Mouse (Mus musculus) ES-E14 (cell line): ENCODE measurements around the gene Olfr319.

Experiments
- CHD2 ChIP-seq: IDR thresholded peaks from 2 replicates; pipeline ENCODE4 v1.6.1; 2014; ENCODE audit warnings: mild to moderate bottlenecking, low read depth, low read length, inconsistent platforms
- ZC3H11A ChIP-seq: IDR thresholded peaks from 2 replicates; pipeline ENCODE4 v1.6.1; 2012; ENCODE audit warnings: low read depth, mild to moderate bottlenecking, inconsistent platforms, low read length, borderline replicate concordance

GRCm38 (mm10) chr11:58723914-58724313, 25.0 kb downstream of the Olfr319 start, which contains the start of gene Olfr318:
- TF ChIP-seq ZC3H11A (no peak), CHD2 (no peak)
